Mouse (Mus musculus): ENCODE results near the gene Il1rn.

The Il1rn gene

GRCm38 (mm10) chr2:24382456-24383230 lies 46.0 kb downstream of the Il1rn start:
- DNase-seq, result no peak

GRCm38 (mm10) chr2:24383636-24384035 lies 47.0 kb downstream of the Il1rn start:
- DNase-seq, result no peak

GRCm38 (mm10) chr2:24384393-24384792 lies 47.7 kb downstream of the Il1rn start:
- DNase-seq, result no peak

GRCm38 (mm10) chr2:24385111-24385961 lies 48.7 kb downstream of the Il1rn start:
- DNase-seq, result no peak

GRCm38 (mm10) chr2:24386158-24386963 lies 49.7 kb downstream of the Il1rn start:
- DNase-seq, result no peak

GRCm38 (mm10) chr2:24386964-24387320 lies 50.3 kb downstream of the Il1rn start:
- no peak for DNase-seq

GRCm38 (mm10) chr2:24387361-24388283 lies 51.0 kb downstream of the Il1rn start:
- DNase-seq, result no peak

- no peak for DNase-seq
Observed at GRCm38 (mm10) chr2:24393251-24393650, 56.6 kb downstream of the Il1rn start.

GRCm38 (mm10) chr2:24397115-24397514 lies 60.5 kb downstream of the Il1rn start:
- DNase-seq, result no peak

GRCm38 (mm10) chr2:24400711-24401110 lies 64.1 kb downstream of the Il1rn start:
- no peak for DNase-seq

Measured in kidney, postnatal 14 days (tissue).